Mouse (Mus musculus) olfactory bulb, adult 2 months (tissue): ENCODE measurements at regions not wholly inside any gene's neighbourhood (a gene's known extent, or its start where the extent isn't known, plus 50 kb on each side); places are given as distances from the start of the nearest gene placed in this dataset.
A peak's percentile ranks its signal among the peaks of the same experiment; 100 is the strongest.

Experiments
- H3K27ac ChIP-seq: fragments of 200-500 bp; 2 replicates; pipeline ENCODE4 v1.5.1; 2012; ENCODE audit warnings: low read depth, low read length; ENCODE audit not compliant: insufficient read depth
- H3K4me1 ChIP-seq: fragments of 200-500 bp; 2 replicates; pipeline ENCODE4 v1.6.1; 2012; ENCODE audit warnings: low read length; ENCODE audit not compliant: control insufficient read depth, insufficient read depth
- H3K4me3 ChIP-seq: fragments of 200-500 bp; 2 replicates; pipeline ENCODE4 v1.5.1; 2012; ENCODE audit warnings: mild to moderate bottlenecking, low read depth, low read length, moderate library complexity; ENCODE audit not compliant: insufficient read depth
- CTCF ChIP-seq: fragments of 200-500 bp; IDR thresholded peaks from 2 replicates; pipeline ENCODE4 v1.5.1; 2012; ENCODE audit warnings: low read depth, mild to moderate bottlenecking, low read length, moderate library complexity; ENCODE audit not compliant: insufficient read depth
- POLR2A ChIP-seq: fragments of 200-500 bp; IDR thresholded peaks from 2 replicates; pipeline ENCODE4 v1.6.1; 2012; ENCODE audit warnings: mild to moderate bottlenecking, low read depth, low read length, moderate library complexity; ENCODE audit not compliant: insufficient read depth
- WGBS: fragments of 180-500 bp; shearing (Covaris S2); methylation state at CpG from one replicate; pipeline ENCODE4 v1.1.7; 2018; 5-methylcytosine and 5-hydroxymethylcytosine counted together

DNA sequence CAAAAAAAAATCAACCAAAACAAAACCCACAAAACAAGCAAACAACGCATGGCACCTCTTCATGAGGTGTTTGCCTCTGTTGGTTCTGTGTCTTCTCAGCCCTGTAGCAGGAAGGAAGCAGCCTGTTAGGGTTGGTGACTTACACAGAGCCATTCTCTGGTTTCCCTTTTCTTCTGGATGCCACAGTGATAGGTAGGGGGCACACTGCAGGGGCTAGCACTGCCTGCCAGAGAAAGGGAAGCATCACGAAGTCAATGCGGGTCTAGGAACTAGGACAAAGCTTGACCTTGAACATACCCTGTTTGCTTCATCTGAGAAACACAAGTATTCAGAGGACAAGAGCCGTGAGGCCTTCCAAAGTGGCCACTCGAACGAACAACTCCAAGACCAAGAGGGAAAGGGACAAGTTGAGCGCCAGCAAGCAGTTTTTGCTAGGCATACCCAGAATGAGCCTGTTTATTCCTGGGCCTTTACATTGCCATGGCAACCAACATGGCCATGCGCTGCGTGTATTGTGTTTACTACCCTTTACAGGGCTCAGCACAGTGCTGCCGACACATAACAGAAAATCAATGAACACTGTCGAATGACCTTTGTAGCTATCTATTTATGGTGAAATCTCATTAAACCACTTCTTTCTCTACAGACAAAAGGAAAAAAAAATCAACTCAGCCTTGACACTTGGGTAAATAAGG, 91.9 kb upstream of the Dpt start:
- H3K4me1 ChIP-seq = peaks cover 4% of the 10 kb centered on the region
- WGBS = 28% methylated on average over 11 of the region's 11 CpGs
- TF ChIP-seq CTCF (no peak), POLR2A (no peak)
- peak overlapping the region; percentile 40 for H3K27ac ChIP-seq
- H3K4me3 ChIP-seq = no peak overlapping the region

DNA sequence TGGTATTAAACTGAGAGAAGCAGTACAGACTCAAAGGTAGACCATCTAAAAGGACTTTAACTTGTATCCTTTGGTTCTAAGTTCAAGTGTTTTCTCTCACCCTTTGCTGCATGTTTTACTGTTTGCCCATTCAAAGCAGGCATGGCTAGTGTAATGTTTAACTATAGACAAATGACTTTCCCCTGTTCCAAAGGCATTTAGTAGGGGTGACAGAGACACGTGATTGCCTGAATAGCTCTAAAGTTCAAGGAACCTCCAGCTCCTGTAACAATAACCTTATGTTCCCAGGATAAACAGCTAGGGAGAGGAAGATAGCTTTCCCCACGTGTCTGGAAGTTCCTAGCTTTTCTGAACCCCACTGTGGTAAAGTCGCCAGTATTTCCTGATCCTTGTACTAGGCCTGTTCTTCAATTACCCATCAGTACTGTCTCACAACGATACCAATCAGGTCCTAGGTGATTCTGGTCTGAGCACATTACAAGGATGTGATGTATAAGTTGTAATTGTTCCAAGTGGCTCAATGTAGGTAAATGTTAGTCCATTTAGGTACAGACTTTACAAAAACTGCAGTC, 92.8 kb upstream of the Dpt start:
- no peak overlapping the region for H3K4me3 ChIP-seq
- H3K4me1 ChIP-seq = peaks cover 4% of the 10 kb centered on the region
- no peak overlapping the region for H3K27ac ChIP-seq
- no peak for TF ChIP-seq CTCF
- no peak for TF ChIP-seq POLR2A
- WGBS = 69% methylated on average over 4 of the region's 4 CpGs

DNA sequence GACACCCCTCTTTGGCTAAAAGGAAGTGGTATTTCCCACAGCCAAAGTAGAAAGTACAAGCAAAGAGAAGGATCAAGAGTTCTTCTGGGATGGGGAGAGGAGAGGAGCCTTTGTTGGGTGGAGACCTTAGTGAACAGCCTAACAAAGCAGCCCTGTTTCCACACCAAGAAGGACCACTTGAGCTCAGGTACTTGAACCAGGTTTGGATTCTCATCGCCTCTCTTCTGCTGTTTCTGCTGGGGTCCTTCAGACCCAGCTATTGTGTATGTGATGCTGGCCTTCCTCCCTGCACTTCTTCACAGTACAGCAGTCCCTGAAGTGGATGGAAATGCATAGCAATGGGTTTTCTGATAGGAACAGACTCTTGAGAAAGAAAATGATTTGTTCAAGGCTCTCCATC, 106.4 kb upstream of the Dpt start:
- Histone ChIP-seq H3K4me1 (no peaks in the 10 kb centered on the region), H3K27ac (peak overlapping the region; percentile 27; the same call in 1 of the 2 replicates)
- 91% methylated on average over 1 of the region's 1 CpGs for WGBS

DNA sequence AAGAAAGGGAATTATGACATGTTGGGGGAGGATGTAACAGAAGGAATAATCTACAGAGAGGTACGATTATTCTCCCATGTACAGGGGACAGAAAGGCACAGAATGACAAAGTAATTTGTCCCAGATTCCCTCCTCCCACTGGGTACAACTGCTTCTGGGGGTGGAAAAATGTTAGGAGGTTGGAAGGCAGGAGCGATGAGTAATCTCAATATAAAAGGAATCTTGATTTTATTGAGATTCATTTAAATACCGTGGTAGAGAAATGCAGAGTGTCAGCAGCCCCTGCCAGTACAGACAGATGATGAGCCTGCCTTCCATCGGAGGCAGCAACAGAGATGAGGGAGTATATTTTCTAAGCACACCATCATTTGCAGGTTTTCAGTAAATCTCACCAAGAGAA, 107.1 kb upstream of the Dpt start:
- WGBS = 38% methylated on average over 4 of the region's 4 CpGs
- Histone ChIP-seq H3K4me3 (no peak overlapping the region), H3K27ac (peak overlapping the region; percentile 36), H3K4me1 (no peaks in the 10 kb centered on the region)
- TF ChIP-seq POLR2A = no peak
- TF ChIP-seq CTCF = no peak

More for the DNA sequence above, 106.4 kb upstream of the Dpt start:
- H3K4me3 ChIP-seq = no peak overlapping the region
- TF ChIP-seq POLR2A = no peak
- no peak for TF ChIP-seq CTCF

DNA sequence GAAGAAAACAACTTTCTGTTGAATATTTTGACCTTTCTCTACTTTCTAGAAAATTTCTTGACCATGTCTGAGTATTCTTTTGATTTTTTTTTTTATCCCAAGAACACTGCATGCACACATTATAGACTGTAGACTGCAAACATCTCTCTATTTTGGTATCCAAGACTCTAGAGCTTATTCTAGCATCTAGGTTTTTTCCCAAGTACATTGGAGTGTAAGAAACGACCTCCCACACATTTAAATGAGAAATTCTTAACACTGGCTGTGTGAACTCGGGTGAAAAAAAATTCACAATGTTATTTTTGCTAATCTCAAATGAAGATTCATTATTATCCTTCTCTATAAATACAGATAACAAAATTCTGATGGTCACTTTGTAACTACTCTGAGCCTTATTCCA, 112.0 kb upstream of the Dpt start:
- 27% methylated on average over 2 of the region's 2 CpGs for WGBS
- Histone ChIP-seq H3K4me3 (no peak overlapping the region), H3K27ac (peak overlapping the region; percentile 98), H3K4me1 (peaks cover 2% of the 10 kb centered on the region; the same call in 1 of the 2 replicates)
- TF ChIP-seq POLR2A = no peak
- no peak for TF ChIP-seq CTCF

DNA sequence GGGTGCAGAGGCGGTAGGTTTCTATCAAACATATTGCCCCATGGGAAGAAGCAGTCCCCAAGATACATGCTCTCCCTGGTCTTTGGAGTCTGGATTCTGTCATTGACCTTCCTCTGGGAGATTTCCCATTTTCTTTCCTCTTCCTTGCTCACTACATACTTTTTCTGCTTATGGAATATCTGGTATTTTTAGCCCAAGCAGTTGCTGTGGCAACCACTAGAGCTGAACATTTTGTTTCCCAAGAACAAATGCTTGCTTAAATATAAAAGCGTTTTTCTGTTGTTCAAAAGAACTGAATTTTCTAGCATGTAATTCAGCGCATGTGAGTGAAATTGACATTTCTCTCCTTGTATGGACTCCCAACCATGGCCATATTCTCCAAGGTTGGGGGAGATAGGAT, 112.7 kb upstream of the Dpt start:
- Histone ChIP-seq H3K4me3 (no peak overlapping the region), H3K27ac (peak overlapping the region; percentile 98), H3K4me1 (peaks cover 2% of the 10 kb centered on the region; the same call in 1 of the 2 replicates)
- TF ChIP-seq POLR2A (no peak), CTCF (no peak)
- 43% methylated on average over 3 of the region's 3 CpGs for WGBS

DNA sequence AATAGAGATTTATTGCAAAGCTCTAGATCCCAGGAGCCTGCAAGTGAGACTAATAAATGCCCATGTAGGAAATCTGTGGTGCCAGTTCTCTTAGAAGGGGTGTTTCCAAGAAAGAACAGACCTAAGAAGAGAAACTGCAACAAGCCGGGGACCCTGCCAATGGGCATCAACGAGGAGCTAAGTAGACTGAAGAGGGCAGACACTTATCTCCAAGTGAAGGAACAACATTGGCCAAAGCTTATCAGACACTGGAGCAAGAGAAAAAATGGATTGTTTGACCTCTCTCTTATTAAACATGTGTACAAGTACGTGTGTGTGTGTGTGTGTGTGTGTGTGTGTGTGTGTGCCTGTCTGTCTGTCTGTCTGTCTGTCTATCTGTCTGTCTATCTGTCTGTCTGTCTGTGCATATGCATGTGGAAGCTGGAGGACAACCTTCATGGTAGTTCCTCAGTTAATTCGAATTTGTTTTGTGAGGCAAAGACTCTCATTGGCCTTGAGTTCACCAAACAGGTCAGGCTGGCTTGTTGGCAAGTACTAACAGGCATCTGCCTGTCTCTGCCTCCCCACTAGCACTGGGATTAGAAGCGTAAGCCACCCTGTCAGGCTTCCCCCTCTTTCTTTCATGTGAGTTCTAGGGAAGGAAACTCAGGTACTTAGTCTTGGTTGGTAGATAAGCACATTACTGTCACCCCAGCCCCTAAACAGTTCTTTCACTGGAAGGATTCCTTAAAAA, 113.4 kb upstream of the Dpt start:
- Histone ChIP-seq H3K4me1 (peaks cover 2% of the 10 kb centered on the region; the same call in 1 of the 2 replicates), H3K27ac (peak overlapping the region; percentile 98), H3K4me3 (no peak overlapping the region)
- 74% methylated on average over 5 of the region's 5 CpGs for WGBS
- TF ChIP-seq POLR2A = no peak
- TF ChIP-seq CTCF = no peak

DNA sequence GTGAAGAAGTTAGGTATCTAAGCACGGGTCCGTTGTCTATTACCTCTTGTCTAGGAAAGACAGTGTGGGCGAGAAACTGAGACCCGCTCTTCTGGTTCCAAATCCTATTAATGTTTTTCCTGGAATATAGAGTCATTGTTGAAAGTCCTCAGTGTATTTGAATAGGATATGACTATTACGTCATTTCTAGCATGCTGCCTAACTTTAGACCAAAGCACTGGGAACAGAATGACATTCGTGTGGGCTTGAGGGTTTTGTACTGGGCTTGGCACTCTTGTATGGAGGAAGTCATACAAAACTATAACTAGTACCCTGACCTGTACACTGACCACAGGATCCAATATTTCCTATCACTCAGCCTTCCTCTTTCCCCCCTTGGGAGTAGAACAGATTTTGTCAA, 114.0 kb upstream of the Dpt start:
- peaks cover 2% of the 10 kb centered on the region; the same call in 1 of the 2 replicates for H3K4me1 ChIP-seq
- H3K27ac ChIP-seq = peak overlapping the region; percentile 98
- WGBS = 77% methylated on average over 6 of the region's 6 CpGs
- H3K4me3 ChIP-seq = no peak overlapping the region
- TF ChIP-seq CTCF (no peak), POLR2A (no peak)

DNA sequence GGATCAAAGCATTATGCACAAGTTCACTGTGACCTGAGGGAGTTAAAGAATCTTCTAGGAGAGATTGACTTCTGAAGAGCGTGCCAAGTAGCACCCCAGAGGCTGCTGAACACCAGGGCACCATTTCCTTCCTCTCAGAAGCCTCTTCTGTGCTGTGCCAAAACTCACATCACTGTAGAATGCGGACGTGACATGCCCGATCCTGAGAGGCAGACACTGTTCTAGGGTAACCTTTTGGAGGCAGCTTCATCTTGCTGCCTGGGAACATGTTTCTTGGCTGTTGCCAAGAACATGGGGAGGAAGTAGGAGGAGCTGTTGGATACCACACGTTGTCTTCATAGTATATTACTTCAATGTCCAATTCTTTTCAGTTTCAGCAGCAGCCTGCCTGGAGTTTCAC, 114.9 kb upstream of the Dpt start:
- WGBS = 42% methylated on average over 5 of the region's 5 CpGs
- Histone ChIP-seq H3K4me1 (peaks cover 2% of the 10 kb centered on the region; the same call in 1 of the 2 replicates), H3K4me3 (no peak overlapping the region)

More for the DNA sequence above, 114.9 kb upstream of the Dpt start:
- no peak for TF ChIP-seq CTCF
- TF ChIP-seq POLR2A = no peak
- no peak overlapping the region for H3K27ac ChIP-seq
